Mouse (Mus musculus) Patski (cell line): ENCODE measurements around the gene Cd99l2. TPM values are rescaled to one million over a fixed set of nuclear protein-coding genes. Genes with fewer than 3 reads are reported as not detected.
A peak's percentile ranks its signal among the peaks of the same experiment; 100 is the strongest.

ENCODE experiments used
- ATAC-seq: fragments of 100-300 bp; one replicate; pipeline ENCODE4 v1.8.0; 2021
- CTCF ChIA-PET: fragments of 350-600 bp; sonication (Branson Sonifier 250); formaldehyde crosslinking; loops from one replicate; lab custom pipeline; 2022; ENCODE audit warnings: inconsistent platforms; lab: Charles Lee
- POLR2A ChIA-PET: fragments of 350-600 bp; sonication (Branson Sonifier 250); formaldehyde crosslinking; loops from one replicate; lab custom pipeline; 2022; ENCODE audit warnings: antibody characterized with exemption, inconsistent platforms; lab: Charles Lee
- DNase-seq: peaks from one replicate; pipeline ENCODE4 v3.0.0-alpha.2; 2011; ENCODE audit warnings: low read depth, low spot score
- H3K27me3 ChIP-seq: fragments of 371-371 bp; one replicate; pipeline ENCODE4 v1.5.1; 2021
- CTCF ChIP-seq: fragments of 100-300 bp; IDR thresholded peaks from one replicate; pipeline ENCODE4 v1.5.1; 2021
- in situ Hi-C: fragments of 300-500 bp; cut with MboI; formaldehyde crosslinking; loops from 3 replicates; pipeline ENCODE4 v1.11.1; 2018; ENCODE audit warnings: low pct_unique_long_range_greater_than_20kb, mixed read lengths
- polyA plus RNA-seq: library from polyadenylated mRNA; unstranded; gene quantifications from one replicate; pipeline ENCODE4 v1.2.3, GENCODE M21; 2021

Gene Cd99l2
- polyA plus RNA-seq, 1 experiment from 2014 or later = 43.0 TPM

GRCm38 (mm10) chrX:71430900-71431299, 61.7 kb downstream of the Cd99l2 start:
- ATAC-seq (no peak), DNase-seq (no peak)
- no peak for TF ChIP-seq CTCF
- CTCF ChIA-PET = interaction anchor here (1.2 kb wide), 1 partner anchor 10 kb away, joined by 4 read pairs; no protein-coding TSS in a partner anchor
- H3K27me3 ChIP-seq = peaks cover 2% of the 10 kb centered on the region
- POLR2A ChIA-PET = no interaction called here
- in situ Hi-C loops = no loop called here

GRCm38 (mm10) chrX:71427491-71427890, 65.2 kb downstream of the Cd99l2 start:
- DNase-seq (no peak), ATAC-seq (no peak)
- TF ChIP-seq CTCF = no peak
- ChIA-PET POLR2A (no interaction called here), CTCF (interaction anchor here (2.2 to 4.1 kb wide), 2 partner anchors 11 to 196 kb away, joined by 7 to 22 read pairs; no protein-coding TSS in a partner anchor)
- in situ Hi-C loops = loop anchor here (10.0 kb wide), 1 partner anchor 177 kb away; no protein-coding TSS in a partner anchor
- no peaks in the 10 kb centered on the region for H3K27me3 ChIP-seq

GRCm38 (mm10) chrX:71425746-71426519, 66.7 kb downstream of the Cd99l2 start:
- in situ Hi-C loops = loop anchor here (10.0 kb wide), 1 partner anchor 179 kb away; no protein-coding TSS in a partner anchor
- CTCF ChIA-PET = interaction anchor here (0.8 to 4.1 kb wide), 13 partner anchors 9 to 197 kb away, joined by 3 to 22 read pairs (median 4); no protein-coding TSS in a partner anchor
- no peaks in the 10 kb centered on the region for H3K27me3 ChIP-seq
- DNase-seq (peak; percentile 20), ATAC-seq (peak; percentile 82)
- no peak for TF ChIP-seq CTCF
- POLR2A ChIA-PET = no interaction called here

GRCm38 (mm10) chrX:71424852-71425251, 67.8 kb downstream of the Cd99l2 start:
- POLR2A ChIA-PET = no interaction called here
- CTCF ChIA-PET = interaction anchor here (1.1 to 4.1 kb wide), 5 partner anchors 17 to 198 kb away, joined by 3 to 22 read pairs (median 4); no protein-coding TSS in a partner anchor
- ATAC-seq (no peak), DNase-seq (no peak)
- in situ Hi-C loops = loop anchor here (10.0 kb wide), 1 partner anchor 180 kb away; no protein-coding TSS in a partner anchor
- no peak for TF ChIP-seq CTCF
- H3K27me3 ChIP-seq = peaks cover 2% of the 10 kb centered on the region

- ChIA-PET POLR2A (no interaction called here), CTCF (interaction anchor here (1.2 kb wide), 1 partner anchor 210 kb away, joined by 4 read pairs; no protein-coding TSS in a partner anchor)
- no peak for TF ChIP-seq CTCF
- in situ Hi-C loops = no loop called here
- ATAC-seq = no peak
- no peak for DNase-seq
- peaks cover 4% of the 10 kb centered on the region for H3K27me3 ChIP-seq
These were observed 79.0 kb downstream of the Cd99l2 start for GRCm38 (mm10) chrX:71413616-71414015.

- ChIA-PET CTCF (interaction anchor here (1.2 kb wide), 1 partner anchor 211 kb away, joined by 4 read pairs; no protein-coding TSS in a partner anchor), POLR2A (no interaction called here)
- in situ Hi-C loops = no loop called here
- ATAC-seq = no peak
- DNase-seq = no peak
- no peak for TF ChIP-seq CTCF
- peaks cover 8% of the 10 kb centered on the region for H3K27me3 ChIP-seq
These were observed 79.9 kb downstream of the Cd99l2 start for GRCm38 (mm10) chrX:71412776-71413175.

- no peak for TF ChIP-seq CTCF
- CTCF ChIA-PET = interaction anchor here (1.4 kb wide), 1 partner anchor 17 kb away, joined by 4 read pairs; no protein-coding TSS in a partner anchor
These were observed 84.3 kb downstream of the Cd99l2 start for GRCm38 (mm10) chrX:71408386-71408785.

GRCm38 (mm10) chrX:71406290-71406689, 86.4 kb downstream of the Cd99l2 start:
- CTCF ChIA-PET = no interaction called here
- in situ Hi-C loops = no loop called here
- ATAC-seq (no peak), DNase-seq (no peak)
- TF ChIP-seq CTCF = no peak
- H3K27me3 ChIP-seq = peaks cover 24% of the 10 kb centered on the region
- POLR2A ChIA-PET = no interaction called here

More at GRCm38 (mm10) chrX:71408386-71408785, 84.3 kb downstream of the Cd99l2 start:
- in situ Hi-C loops = no loop called here
- DNase-seq = no peak
- no peak for ATAC-seq
- POLR2A ChIA-PET = no interaction called here
- H3K27me3 ChIP-seq = peaks cover 14% of the 10 kb centered on the region

GRCm38 (mm10) chrX:71396326-71396725, 96.3 kb downstream of the Cd99l2 start:
- H3K27me3 ChIP-seq = peaks cover 20% of the 10 kb centered on the region
- no peak for TF ChIP-seq CTCF
- ATAC-seq (no peak), DNase-seq (no peak)
- POLR2A ChIA-PET = no interaction called here
- in situ Hi-C loops = loop anchor here (25.0 kb wide), 1 partner anchor 809 kb away; no protein-coding TSS in a partner anchor
- CTCF ChIA-PET = no interaction called here

- DNase-seq = no peak
- POLR2A ChIA-PET = no interaction called here
- CTCF ChIA-PET = interaction anchor here (0.8 to 0.9 kb wide), 2 partner anchors 12 to 16 kb away, joined by 3 read pairs; no protein-coding TSS in a partner anchor
- in situ Hi-C loops = loop anchor here (25.0 kb wide), 1 partner anchor 794 kb away; no protein-coding TSS in a partner anchor
- TF ChIP-seq CTCF = peak; percentile 71
- H3K27me3 ChIP-seq = peaks cover 27% of the 10 kb centered on the region
- ATAC-seq = no peak
These were observed 111.1 kb downstream of the Cd99l2 start for GRCm38 (mm10) chrX:71381571-71381970.
